Mouse (Mus musculus): Measurements from ENCODE around the gene Stat3.

- TF ChIP-seq CTCF (IDR thresholded peaks at IDR 0.05; ENCODE audit: extremely low read depth, insufficient read depth, insufficient read length, insufficient replicate concordance) (no peak), POLR2A (IDR thresholded peaks at IDR 0.05; ENCODE audit: low read depth, low read length) (no peak)
These were observed 51.6 kb downstream of the Stat3 start for GRCm38 (mm10) chr11:100887764-100888163.
